Mouse (Mus musculus): ENCODE measurements around the gene Casq2.

Casq2 gene

DNA sequence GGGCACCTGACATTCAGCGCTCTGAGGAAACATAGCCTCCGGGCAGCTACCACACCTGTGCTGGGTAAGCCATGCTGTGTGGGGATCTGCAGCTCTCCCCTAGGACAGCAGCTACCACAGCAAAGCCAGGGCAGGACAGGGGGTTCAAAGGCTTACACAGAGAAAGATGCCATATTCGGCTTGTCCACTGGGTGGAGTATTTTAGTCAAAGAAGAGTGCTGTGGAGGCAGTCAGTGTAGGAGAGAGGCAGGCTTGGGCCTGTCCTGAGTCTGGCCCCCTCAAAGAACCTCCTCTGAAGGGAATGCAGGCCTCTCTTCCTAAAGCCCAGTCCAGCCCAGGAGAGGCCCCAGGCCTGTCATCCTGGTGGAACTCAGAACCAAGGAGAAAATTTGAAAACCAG, 4.4 kb upstream of the Casq2 start:
- DNase-seq (ENCODE audit: low read depth, low spot score) = peak; percentile 14

DNA sequence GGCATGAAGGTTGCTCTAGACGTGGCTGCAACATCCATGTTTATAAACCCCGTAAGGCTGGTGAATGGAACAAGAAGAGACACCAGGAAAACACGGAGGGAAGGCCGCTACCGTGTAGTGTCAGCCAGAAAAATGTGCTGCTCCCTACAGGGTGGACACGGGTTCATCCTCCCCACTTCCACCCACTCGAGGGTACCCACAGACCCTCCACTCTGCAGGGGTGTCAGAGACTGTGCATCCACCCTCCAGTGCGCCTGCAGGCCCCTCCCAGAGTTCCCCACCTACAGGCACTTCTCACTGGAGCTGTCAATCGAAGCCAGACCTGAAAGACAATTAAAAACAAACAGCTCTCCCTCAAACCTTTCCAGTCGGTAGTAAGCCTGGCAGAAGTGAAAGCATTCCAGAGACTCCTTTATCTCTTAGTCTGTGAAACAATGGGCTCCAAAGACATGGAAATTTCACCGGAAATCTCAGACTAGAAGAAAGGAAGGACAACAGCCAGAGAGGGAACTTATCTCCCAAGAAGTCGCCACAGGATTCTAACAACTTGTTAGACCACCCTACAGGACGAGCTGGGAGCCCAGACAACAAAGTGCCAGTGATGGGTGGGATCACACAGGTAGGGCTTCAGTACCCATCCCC, 2.5 kb upstream of the Casq2 start:
- DNase-seq (ENCODE audit: low read depth, low spot score) = no peak

- DNase-seq (ENCODE audit: low read depth, low spot score) = no peak
Measured at GRCm38 (mm10) chr3:102084833-102085491, 1.3 kb upstream of the Casq2 start.

GRCm38 (mm10) chr3:102085719-102086118, 496 bp upstream of the Casq2 start:
- DNase-seq (ENCODE audit: low read depth, low spot score) = no peak

DNA sequence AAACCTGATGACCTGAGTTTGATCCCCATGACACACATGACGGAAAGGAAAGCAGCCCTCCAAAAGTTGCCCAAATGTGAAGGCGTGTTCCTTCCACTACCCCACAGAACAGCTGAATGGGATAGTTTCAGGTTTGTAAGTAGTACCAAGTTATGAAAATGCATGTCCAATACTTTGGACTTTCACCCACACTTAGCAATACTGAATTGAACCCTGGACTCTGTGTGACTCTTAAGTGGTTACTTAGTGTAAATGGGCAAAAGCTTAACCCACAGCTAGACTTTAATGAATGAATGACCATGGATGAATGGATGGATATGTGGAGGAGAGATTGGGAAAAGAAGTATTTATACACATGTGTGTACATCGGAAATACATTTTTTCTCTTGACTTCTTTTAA, 8.6 kb downstream of the Casq2 start:
- DNase-seq (ENCODE audit: low read depth, low spot score) = no peak

DNA sequence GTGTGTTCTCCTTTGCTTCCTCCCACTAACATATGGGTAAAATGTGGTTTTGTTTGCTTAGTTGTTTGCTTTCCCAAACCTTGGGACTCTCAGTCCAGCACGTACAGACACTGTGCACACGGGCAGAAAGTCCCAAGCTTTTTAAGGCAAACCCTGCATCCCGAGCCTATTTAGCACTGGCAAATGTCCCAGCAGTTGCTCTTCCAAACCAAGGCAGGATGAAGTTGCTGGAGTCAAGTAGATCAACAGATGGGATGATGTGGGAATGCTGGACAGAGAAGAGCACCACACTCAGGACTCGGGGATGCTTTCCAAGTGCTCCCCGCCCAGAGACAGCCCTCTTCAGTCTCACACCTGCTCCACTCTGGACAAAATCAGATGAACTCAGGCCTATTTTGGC, 9.2 kb downstream of the Casq2 start:
- DNase-seq (ENCODE audit: low read depth, low spot score) = no peak

GRCm38 (mm10) chr3:102096366-102096765, 10.2 kb downstream of the Casq2 start:
- no peak for DNase-seq (ENCODE audit: low read depth, low spot score)

- DNase-seq (ENCODE audit: low read depth, low spot score) = no peak
Measured at GRCm38 (mm10) chr3:102096976-102097375, 10.8 kb downstream of the Casq2 start.

DNA sequence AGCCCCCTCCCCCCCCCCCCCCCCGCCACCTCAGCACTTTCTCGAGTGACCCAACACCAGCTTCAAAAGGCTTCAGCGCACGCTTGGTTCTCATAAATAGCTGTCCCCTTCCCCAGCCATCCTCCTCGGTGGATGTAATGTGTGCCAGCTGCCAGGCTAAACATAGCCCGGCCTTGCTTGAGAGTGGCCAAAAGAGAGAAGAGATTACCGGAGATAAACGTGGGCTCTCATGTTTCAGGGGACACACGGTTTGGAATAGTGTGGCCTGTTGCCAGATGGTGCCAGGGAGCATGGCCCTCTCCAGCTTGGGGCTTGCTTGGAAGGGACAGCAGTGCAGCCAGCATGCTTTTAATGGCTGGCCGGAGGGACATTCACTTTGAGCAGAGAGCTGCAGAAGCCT, 13.0 kb downstream of the Casq2 start:
- no peak for DNase-seq (ENCODE audit: low read depth, low spot score)

GRCm38 (mm10) chr3:102099793-102100192, 13.6 kb downstream of the Casq2 start:
- no peak for DNase-seq (ENCODE audit: low read depth, low spot score)

GRCm38 (mm10) chr3:102101445-102101844, 15.2 kb downstream of the Casq2 start:
- DNase-seq (ENCODE audit: low read depth, low spot score) = no peak

DNA sequence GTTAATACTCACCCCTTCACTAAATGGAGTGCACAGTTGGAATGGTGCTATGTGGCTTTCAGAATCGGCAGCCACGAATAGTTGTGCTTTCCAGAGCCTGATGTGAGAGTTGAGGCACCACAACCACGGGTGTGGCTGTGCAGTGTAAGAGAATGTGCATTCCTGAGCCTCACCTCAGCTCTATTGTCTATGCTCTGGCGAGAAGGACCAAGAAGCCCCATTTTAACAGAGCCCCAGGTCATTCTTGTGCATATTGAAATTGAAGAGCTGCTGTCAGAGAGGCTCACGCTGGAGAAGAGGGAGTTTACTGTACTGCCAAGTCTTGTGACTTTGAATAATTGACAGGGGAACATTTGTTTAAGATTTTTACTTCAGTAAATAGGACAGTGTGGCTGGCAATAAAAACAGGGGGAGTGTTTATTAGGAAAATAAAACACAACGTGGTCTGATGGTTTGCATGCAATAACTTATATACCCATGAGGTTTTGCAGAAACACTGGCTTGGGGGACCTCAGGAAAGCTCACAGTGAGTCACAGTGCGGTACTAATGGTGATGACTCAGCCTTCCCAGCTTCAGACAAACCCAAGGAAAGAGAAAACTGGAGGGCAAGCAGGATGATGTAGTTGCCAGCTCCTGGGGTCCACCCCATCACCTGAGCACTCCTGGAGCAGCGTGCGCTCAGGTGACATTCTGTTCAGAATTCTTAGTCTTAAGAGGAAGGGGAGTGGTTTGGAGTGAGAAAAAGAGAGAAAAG, 17.8 kb downstream of the Casq2 start:
- DNase-seq (ENCODE audit: low read depth, low spot score) = no peak

- DNase-seq (ENCODE audit: low read depth, low spot score) = no peak
Measured at GRCm38 (mm10) chr3:102108201-102108600, 22.0 kb downstream of the Casq2 start.

DNA sequence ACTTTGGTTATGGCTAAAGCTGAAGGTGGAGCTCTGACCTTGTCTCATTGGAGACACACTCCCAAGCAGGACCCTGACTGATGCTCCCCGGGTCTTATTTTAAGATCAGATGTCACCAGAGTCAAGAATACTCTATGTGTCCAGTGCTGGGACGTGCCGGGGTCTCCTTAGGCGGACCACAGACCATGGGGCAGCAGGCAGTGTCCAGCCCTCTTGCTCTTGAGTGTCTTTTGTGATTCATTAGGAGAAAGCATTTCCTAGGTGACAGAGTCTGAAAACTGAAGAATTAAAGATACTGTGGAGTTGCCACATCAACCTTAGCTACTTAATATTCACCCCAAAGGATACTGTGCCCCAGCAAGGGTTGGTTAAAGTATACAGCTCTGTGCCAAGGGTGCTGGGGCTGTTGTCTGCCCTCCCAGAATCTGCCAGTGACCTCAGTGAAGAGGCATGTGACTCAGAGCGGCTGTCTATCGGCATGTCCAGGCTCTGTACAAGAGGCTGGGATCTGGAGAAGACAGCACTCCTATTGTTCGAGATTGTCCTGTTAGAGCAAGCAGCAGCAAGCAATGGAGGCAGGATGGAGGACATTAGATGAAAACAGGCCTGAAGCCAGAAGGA, 25.9 kb downstream of the Casq2 start:
- no peak for DNase-seq (ENCODE audit: low read depth, low spot score)

GRCm38 (mm10) chr3:102120947-102121346, 34.7 kb downstream of the Casq2 start:
- no peak for DNase-seq (ENCODE audit: low read depth, low spot score)

DNA sequence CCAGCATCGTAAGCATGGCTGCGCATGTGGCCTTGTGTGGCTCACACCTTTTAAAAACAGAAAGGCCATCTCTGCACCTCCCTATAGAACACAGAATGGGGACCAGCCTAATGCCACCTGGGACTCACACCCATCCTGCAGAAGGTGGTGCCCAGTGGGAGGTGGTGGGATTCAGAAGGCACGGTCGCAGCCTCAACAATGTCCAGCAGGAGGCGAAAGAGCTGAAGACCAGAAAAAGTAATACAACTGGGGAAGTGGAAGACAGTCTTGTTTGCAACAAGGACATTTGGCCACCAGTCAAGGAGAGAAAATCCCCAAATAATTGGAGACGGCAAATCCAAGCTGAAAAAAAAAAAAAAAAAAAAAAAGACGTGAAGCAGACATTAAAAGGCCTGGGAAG, 35.8 kb downstream of the Casq2 start:
- DNase-seq (ENCODE audit: low read depth, low spot score) = no peak

GRCm38 (mm10) chr3:102123654-102124053, 37.4 kb downstream of the Casq2 start:
- no peak for DNase-seq (ENCODE audit: low read depth, low spot score)

DNA sequence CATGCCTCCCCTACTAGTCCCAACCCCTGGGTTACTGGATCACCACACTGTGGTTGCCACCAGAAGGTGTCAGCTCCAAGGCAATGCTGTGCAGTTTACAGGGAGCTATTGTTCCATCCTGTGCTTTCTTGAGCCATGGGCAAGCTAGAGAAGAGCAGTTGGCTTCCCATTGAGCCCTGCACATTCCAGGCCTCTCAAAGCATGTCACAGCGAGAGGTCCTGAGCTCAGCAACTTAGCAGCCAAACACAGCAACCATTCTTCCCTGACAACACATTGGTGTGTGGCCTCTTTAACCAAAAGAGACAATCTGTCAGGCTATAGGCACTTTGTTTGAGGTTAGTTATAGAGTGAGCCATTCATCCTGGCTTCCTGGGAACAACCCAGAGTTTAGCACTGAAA, 39.3 kb downstream of the Casq2 start:
- no peak for DNase-seq (ENCODE audit: low read depth, low spot score)

DNA sequence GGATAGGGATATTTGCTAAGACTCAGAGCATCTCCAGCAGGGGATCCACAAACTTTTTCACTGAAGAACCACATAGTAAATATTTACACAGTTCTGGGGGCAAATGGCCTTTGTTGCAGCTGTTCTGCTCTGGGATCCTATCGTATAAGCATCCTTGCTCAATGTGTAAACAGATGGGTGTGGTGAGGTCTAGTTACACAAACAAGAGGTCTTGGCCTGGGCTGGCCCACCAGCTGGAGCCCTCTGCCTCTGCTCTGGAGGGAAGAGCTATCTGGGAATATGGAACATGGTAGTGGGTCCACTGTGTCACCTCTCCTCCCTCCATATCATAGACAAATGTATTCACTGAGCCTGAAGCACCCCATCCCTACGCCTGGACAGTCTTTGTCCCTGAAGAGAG, 40.9 kb downstream of the Casq2 start:
- no peak for DNase-seq (ENCODE audit: low read depth, low spot score)

GRCm38 (mm10) chr3:102128242-102128641, 42.0 kb downstream of the Casq2 start:
- no peak for DNase-seq (ENCODE audit: low read depth, low spot score)

DNA sequence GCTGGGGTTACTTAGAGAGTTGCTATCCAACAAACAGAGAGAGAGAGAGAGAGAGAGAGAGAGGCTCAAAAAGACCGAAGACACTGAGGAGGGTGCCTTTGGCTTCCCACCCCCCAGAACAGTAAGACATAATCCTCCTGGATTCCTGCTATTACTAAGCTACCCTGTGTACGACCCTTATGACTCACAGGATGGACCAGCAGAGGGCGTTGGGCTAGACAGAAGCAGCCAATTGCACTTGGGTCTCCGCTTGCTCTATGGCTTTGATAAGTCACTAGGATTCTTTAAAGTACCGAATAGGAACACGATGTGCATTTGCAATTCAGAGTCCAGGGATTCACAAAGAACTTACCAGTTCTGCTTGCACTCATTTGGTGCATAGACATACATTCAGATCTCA, 44.3 kb downstream of the Casq2 start:
- no peak for DNase-seq (ENCODE audit: low read depth, low spot score)

DNA sequence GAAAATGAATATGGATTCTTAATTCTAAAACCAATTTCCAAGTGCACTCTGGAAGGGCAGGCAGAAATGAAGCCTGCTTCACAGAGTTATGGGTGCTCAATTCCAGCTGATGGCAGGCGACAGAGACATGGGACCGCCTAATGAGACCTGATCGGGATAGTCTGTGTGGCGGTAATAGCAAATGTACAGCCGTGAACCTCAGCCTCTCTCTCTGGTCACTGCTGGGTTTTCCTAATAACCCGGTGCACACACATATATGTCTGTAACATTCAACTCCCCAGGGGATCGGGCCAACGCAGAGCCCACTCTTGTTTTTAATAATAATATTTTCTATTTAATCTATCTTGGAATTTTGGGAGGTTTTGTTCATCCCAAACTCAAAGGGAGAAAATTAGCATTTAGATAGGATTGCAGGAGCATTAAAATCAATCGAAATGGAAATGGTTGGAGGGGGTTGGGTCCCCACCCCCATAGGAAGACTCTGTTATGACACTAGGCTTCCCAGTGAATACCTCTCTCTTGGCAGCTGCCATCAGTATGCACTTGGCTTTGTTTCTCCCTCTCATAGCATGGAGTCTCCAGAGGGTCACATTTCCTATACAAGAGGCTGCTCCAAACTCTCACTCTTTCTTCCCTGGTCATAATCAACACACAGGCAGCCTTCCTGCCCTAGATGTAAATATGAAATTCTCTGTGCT, 45.6 kb downstream of the Casq2 start:
- no peak for DNase-seq (ENCODE audit: low read depth, low spot score)
